Mouse (Mus musculus) bone marrow, adult 2 months (tissue): Measurements from ENCODE around the gene Helz. TPM values are rescaled to one million over a fixed set of nuclear protein-coding genes. Genes with fewer than 3 reads are reported as not detected.

Experiments used
- H3K27ac ChIP-seq: fragments of 200-500 bp; 2 replicates; pipeline ENCODE4 v1.5.1; 2012; ENCODE audit warnings: low read depth, mild to moderate bottlenecking, control low read depth, inconsistent platforms, low read length; ENCODE audit not compliant: control insufficient read depth, poor library complexity, insufficient read depth
- H3K4me1 ChIP-seq: fragments of 200-500 bp; 2 replicates; pipeline ENCODE4 v1.6.1; 2011; ENCODE audit warnings: low read length; ENCODE audit not compliant: control insufficient read depth, insufficient read depth
- H3K4me3 ChIP-seq: fragments of 200-500 bp; replicated peaks from 2 replicates; pipeline ENCODE3; 2011; ENCODE audit warnings: mild to moderate bottlenecking, low read depth, low read length, control low read depth; ENCODE audit not compliant: control insufficient read depth
- CTCF ChIP-seq: fragments of 200-500 bp; IDR thresholded peaks from 2 replicates; pipeline ENCODE4 v1.5.1; 2011; ENCODE audit warnings: low read length, control low read depth; ENCODE audit not compliant: control insufficient read depth, insufficient read depth
- POLR2A ChIP-seq: fragments of 200-500 bp; IDR thresholded peaks from 2 replicates; pipeline ENCODE4 v1.6.1; 2011; ENCODE audit warnings: low read depth, mild to moderate bottlenecking, control low read depth, low read length, borderline replicate concordance; ENCODE audit not compliant: control insufficient read depth
- WGBS: fragments of 180-500 bp; shearing (Covaris S2); methylation state at CpG from one replicate; pipeline ENCODE4 v1.1.7; 2018; 5-methylcytosine and 5-hydroxymethylcytosine counted together
- polyA plus RNA-seq: library from polyadenylated mRNA; stranded (reverse); fragments of >200 nt; gene quantifications from 2 replicates; pipeline ENCODE4 v1.2.4, GENCODE M21; 2011; ENCODE audit warnings: low replicate concordance; ENCODE audit not compliant: missing spikeins, insufficient read depth, insufficient read length

The Helz gene
- polyA plus RNA-seq, 1 experiment = 25.7 TPM

DNA sequence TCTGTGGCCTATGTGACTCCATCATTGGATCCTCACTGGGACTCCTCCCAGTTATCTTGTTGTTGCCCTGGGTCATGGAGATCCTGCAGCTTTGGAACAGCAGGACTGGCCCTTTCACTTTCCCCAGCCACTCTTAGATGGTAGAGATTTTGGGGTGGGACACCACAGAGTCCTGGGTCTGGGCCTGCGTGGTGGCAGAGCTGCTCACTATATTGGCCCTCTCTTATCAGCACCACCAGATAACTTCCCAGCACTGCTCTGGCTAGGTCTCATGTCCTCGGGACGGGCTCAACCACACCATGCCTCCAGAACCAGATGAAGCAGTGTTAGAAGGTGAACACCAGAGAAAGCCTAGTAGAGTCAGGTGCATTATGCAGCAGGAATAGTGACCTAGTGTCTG is 99.6 kb downstream of the Helz start:
- Histone ChIP-seq H3K4me1 (no peaks in the 10 kb centered on the region), H3K27ac (no peak overlapping the region), H3K4me3 (no peak overlapping the region)
- TF ChIP-seq CTCF (no peak), POLR2A (no peak)
- 74% methylated on average over 3 of the region's 3 CpGs for WGBS

- TF ChIP-seq CTCF = no peak
- TF ChIP-seq POLR2A = no peak
- WGBS = 85% methylated on average over 4 of the region's 4 CpGs
- H3K4me3 ChIP-seq = no peak overlapping the region
- H3K27ac ChIP-seq = no peak overlapping the region
- H3K4me1 ChIP-seq = no peaks in the 10 kb centered on the region
Measured at GRCm38 (mm10) chr11:107648668-107649067, 100.9 kb downstream of the Helz start.

DNA sequence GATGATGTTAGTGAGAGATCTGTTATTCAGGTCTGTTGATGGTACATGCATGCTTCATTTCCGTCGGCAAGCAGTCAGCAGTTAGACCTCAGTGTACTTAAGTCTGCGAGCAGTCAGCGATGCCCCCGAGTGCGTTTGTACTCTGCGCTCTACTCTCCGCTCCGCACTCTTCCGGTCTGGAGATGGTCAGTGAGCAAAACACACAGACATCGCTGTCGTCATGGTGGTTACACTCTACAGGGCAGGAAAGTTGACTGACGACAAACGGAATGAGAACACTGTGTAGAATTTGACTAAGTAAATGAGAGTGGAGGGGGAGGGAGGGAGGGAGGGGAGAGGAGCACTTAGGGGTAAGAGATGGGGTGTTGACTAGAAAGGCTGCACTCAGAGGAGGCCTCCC is 101.7 kb downstream of the Helz start:
- H3K27ac ChIP-seq = no peak overlapping the region
- WGBS = 94% methylated on average over 14 of the region's 14 CpGs
- no peak overlapping the region for H3K4me3 ChIP-seq
- no peaks in the 10 kb centered on the region for H3K4me1 ChIP-seq
- TF ChIP-seq POLR2A (no peak), CTCF (no peak)

GRCm38 (mm10) chr11:107650422-107651051 is 102.8 kb downstream of the Helz start:
- H3K4me3 ChIP-seq = no peak overlapping the region
- no peaks in the 10 kb centered on the region for H3K4me1 ChIP-seq
- TF ChIP-seq POLR2A = no peak
- no peak for TF ChIP-seq CTCF
- 91% methylated on average over 6 of the region's 6 CpGs for WGBS
- no peak overlapping the region for H3K27ac ChIP-seq

GRCm38 (mm10) chr11:107651391-107651790 is 103.7 kb downstream of the Helz start:
- Histone ChIP-seq H3K4me1 (no peaks in the 10 kb centered on the region), H3K27ac (no peak overlapping the region), H3K4me3 (no peak overlapping the region)
- TF ChIP-seq CTCF (no peak), POLR2A (no peak)
- 85% methylated on average over 7 of the region's 7 CpGs for WGBS

DNA sequence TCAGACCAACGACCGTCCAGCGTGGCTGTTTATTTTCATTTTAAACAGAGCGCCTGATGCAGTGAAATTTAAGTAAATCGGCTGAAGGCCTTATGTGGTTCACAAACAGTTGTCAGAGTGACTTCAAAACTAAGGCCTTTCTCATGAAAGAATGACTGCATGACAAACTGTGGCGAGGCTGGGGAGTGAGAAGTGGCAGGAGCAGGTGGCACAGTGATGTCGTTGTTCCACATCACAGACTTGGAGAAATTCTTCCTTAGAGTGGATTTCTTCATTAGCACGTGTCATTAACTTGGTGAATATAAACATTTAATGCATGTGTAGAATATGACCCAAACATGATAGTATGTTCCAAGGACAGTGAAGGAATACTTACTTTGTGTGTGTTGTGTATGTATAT is 104.4 kb downstream of the Helz start:
- WGBS = 88% methylated on average over 8 of the region's 8 CpGs
- Histone ChIP-seq H3K27ac (no peak overlapping the region), H3K4me3 (no peak overlapping the region), H3K4me1 (no peaks in the 10 kb centered on the region)
- TF ChIP-seq CTCF (no peak), POLR2A (no peak)

- no peak overlapping the region for H3K27ac ChIP-seq
- H3K4me3 ChIP-seq = no peak overlapping the region
- H3K4me1 ChIP-seq = no peaks in the 10 kb centered on the region
- 91% methylated on average over 4 of the region's 4 CpGs for WGBS
- TF ChIP-seq CTCF = no peak
- no peak for TF ChIP-seq POLR2A
Measured at GRCm38 (mm10) chr11:107655538-107655937, 107.8 kb downstream of the Helz start.

- TF ChIP-seq POLR2A (no peak), CTCF (no peak)
- Histone ChIP-seq H3K27ac (no peak overlapping the region), H3K4me3 (no peak overlapping the region), H3K4me1 (no peaks in the 10 kb centered on the region)
- WGBS = 86% methylated on average over 5 of the region's 5 CpGs
Measured at GRCm38 (mm10) chr11:107657117-107657516, 109.4 kb downstream of the Helz start.

DNA sequence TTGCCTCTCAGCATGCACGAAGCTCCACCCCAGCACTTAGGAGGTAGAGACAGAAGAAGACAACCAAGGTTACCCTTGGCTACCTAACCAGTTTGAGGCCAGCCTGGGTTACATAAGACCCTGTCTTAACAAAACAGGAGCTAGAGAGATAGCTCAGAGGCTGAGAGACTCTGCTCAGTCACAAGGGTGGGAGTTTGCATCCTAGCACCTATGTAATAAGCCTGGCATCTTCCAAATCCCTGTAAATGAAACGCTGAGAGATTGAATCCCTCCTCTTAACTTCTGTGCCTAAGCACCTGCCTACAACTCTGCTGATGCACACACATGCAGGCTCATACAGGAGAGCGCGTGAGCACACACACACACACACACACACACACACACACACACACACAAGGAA is 112.7 kb downstream of the Helz start:
- 85% methylated on average over 4 of the region's 4 CpGs for WGBS
- no peak for TF ChIP-seq POLR2A
- no peak for TF ChIP-seq CTCF
- no peaks in the 10 kb centered on the region for H3K4me1 ChIP-seq

DNA sequence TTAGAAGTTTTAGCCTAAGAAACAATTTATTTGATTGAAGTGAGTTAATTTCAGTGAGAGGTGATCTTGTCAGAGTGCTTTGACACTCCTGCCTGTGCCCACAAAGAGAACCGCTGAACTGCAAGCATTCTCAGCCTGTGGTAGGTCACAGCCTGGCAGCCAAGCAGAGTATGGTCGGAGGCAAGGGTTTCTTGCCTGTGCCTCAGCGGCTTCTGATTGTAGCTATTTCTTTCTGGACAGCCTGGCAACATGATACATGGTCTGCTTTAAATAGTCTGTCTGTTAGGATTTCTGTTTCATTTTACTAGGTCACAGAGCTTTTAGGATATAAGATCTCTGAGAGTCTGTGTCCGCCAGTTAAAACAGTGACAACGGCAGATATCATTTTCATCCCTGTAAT is 114.9 kb downstream of the Helz start:
- Histone ChIP-seq H3K27ac (no peak overlapping the region), H3K4me3 (no peak overlapping the region), H3K4me1 (no peaks in the 10 kb centered on the region)
- no peak for TF ChIP-seq CTCF
- TF ChIP-seq POLR2A = no peak
- 89% methylated on average over 5 of the region's 5 CpGs for WGBS

More for the DNA sequence above, 112.7 kb downstream of the Helz start:
- Histone ChIP-seq H3K4me3 (no peak overlapping the region), H3K27ac (no peak overlapping the region)
